Mouse (Mus musculus) myocyte (in vitro differentiated cells): ENCODE data around the gene Vti1a. TPM values are rescaled to one million over a fixed set of nuclear protein-coding genes. Genes with fewer than 3 reads are reported as not detected.
A peak's percentile ranks its signal among the peaks of the same experiment; 100 is the strongest.

Source experiments
- H3K27me3 ChIP-seq: one replicate; pipeline ENCODE4 v1.6.1; 2011; ENCODE audit not compliant: control insufficient read depth, insufficient read depth, insufficient read length
- H3K36me3 ChIP-seq: one replicate; pipeline ENCODE4 v1.6.1; 2011; ENCODE audit not compliant: control insufficient read depth, insufficient read depth
- H3K4me2 ChIP-seq: one replicate; pipeline ENCODE4 v1.6.1; 2011; ENCODE audit warnings: low read depth, control low read depth
- H3K4me3 ChIP-seq: one replicate; pipeline ENCODE4 v1.5.1; 2011; ENCODE audit warnings: mild to moderate bottlenecking, control low read depth, moderate library complexity
- H3K79me2 ChIP-seq: one replicate; pipeline ENCODE4 v1.6.1; 2011; ENCODE audit not compliant: control insufficient read depth, insufficient read depth
- H3ac ChIP-seq: one replicate; pipeline ENCODE4 v1.6.1; 2011; ENCODE audit not compliant: control insufficient read depth, insufficient read length
- CEBPB ChIP-seq: IDR thresholded peaks from 2 replicates; pipeline ENCODE4 v1.6.1; 2011; ENCODE audit warnings: mild to moderate bottlenecking, moderate library complexity; ENCODE audit not compliant: poor library complexity, insufficient read depth, severe bottlenecking
- E2F4 ChIP-seq: IDR thresholded peaks from one replicate; pipeline ENCODE4 v1.6.1; 2011; ENCODE audit warnings: mild to moderate bottlenecking, control low read depth, moderate library complexity; ENCODE audit not compliant: insufficient read depth
- MAX ChIP-seq: IDR thresholded peaks from one replicate; pipeline ENCODE4 v1.6.1; 2011; ENCODE audit warnings: low read depth, mild to moderate bottlenecking, control low read depth
- MYOD1 ChIP-seq, 3 experiments: IDR thresholded peaks; one replicate each; pipeline ENCODE4 v1.6.1; 2011; ENCODE audit warnings: control low read depth in 2 of 3, low read depth in 2 of 3, mild to moderate bottlenecking in 2 of 3, moderate library complexity in 1 of 3; ENCODE audit not compliant: insufficient read length in 2 of 3, control insufficient read depth in 1 of 3
- MYOG ChIP-seq, 3 experiments: IDR thresholded peaks; one replicate each; pipeline ENCODE4 v1.6.1; 2011; ENCODE audit warnings: control low read depth in 2 of 3, low read depth in 2 of 3, mild to moderate bottlenecking in 2 of 3; ENCODE audit not compliant: insufficient read length in 2 of 3, control insufficient read depth in 1 of 3, insufficient read depth in 1 of 3
- POLR2A ChIP-seq: IDR thresholded peaks from one replicate; pipeline ENCODE4 v1.6.1; 2011; ENCODE audit warnings: low read depth, mild to moderate bottlenecking, control low read depth, moderate library complexity; ENCODE audit not compliant: insufficient read length
- POLR2AphosphoS2 ChIP-seq: IDR thresholded peaks from one replicate; pipeline ENCODE4 v1.6.1; 2011; ENCODE audit warnings: low read depth, control low read depth; ENCODE audit not compliant: insufficient read length
- REST ChIP-seq: IDR thresholded peaks from one replicate; pipeline ENCODE4 v1.6.1; 2011; ENCODE audit warnings: mild to moderate bottlenecking, control low read depth, moderate library complexity; ENCODE audit not compliant: insufficient read depth, insufficient read length
- SRF ChIP-seq: IDR thresholded peaks from one replicate; pipeline ENCODE4 v1.6.1; 2011; ENCODE audit warnings: low read depth; ENCODE audit not compliant: control insufficient read depth, insufficient read length
- TCF12 ChIP-seq: IDR thresholded peaks from one replicate; pipeline ENCODE4 v1.6.1; 2011; ENCODE audit warnings: mild to moderate bottlenecking, control low read depth; ENCODE audit not compliant: poor library complexity, insufficient read depth, severe bottlenecking
- TCF3 ChIP-seq: IDR thresholded peaks from one replicate; pipeline ENCODE4 v1.6.1; 2011; ENCODE audit warnings: low read depth, control low read depth; ENCODE audit not compliant: insufficient read length
- USF1 ChIP-seq: IDR thresholded peaks from one replicate; pipeline ENCODE4 v1.6.1; 2011; ENCODE audit warnings: low read depth, mild to moderate bottlenecking, control low read depth, moderate library complexity
- polyA plus RNA-seq: library from polyadenylated mRNA; unstranded; fragments of >200 nt; fragmentation: generic; extraction: Trizol; gene quantifications from one replicate; pipeline ENCODE4 v1.2.1, GENCODE M21; 2012; ENCODE audit warnings: missing spikeins

Gene Vti1a
- polyA plus RNA-seq, 1 experiment: 10.5 TPM

- Histone ChIP-seq H3K4me2 (no peak overlapping the region), H3K27me3 (no peaks in the 10 kb centered on the region), H3K36me3 (no peaks in the 10 kb centered on the region), H3K4me3 (no peak overlapping the region), H3K79me2 (peaks cover 25% of the 10 kb centered on the region), H3ac (no peak overlapping the region)
- TF ChIP-seq USF1 (no peak), CEBPB (no peak), E2F4 (no peak), MYOG (IDR thresholded peaks at IDR 0.05; ENCODE audit: control insufficient read depth in 1 of 3, insufficient read depth in 1 of 3, insufficient read length in 2 of 3, low read depth in 2 of 3) (no peak), TCF12 (no peak), MAX (no peak), REST (no peak), SRF (no peak), POLR2AphosphoS2 (no peak), TCF3 (no peak), POLR2A (no peak), MYOD1 (IDR thresholded peaks at IDR 0.05; ENCODE audit: control insufficient read depth in 1 of 3, insufficient read length in 2 of 3, low read depth in 2 of 3) (no peak)
These were observed 3.4 kb downstream of the Vti1a start for GRCm38 (mm10) chr19:55319521-55319920.

GRCm38 (mm10) chr19:55322604-55323003 is 6.5 kb downstream of the Vti1a start:
- TF ChIP-seq REST (no peak), POLR2AphosphoS2 (no peak), MAX (no peak), USF1 (no peak), MYOD1 (IDR thresholded peaks at IDR 0.05; ENCODE audit: control insufficient read depth in 1 of 3, insufficient read length in 2 of 3, low read depth in 2 of 3) (no peak), CEBPB (no peak)
- H3K27me3 ChIP-seq: no peaks in the 10 kb centered on the region
- no peak overlapping the region for H3K4me2 ChIP-seq
- H3K36me3 ChIP-seq: peaks cover 5% of the 10 kb centered on the region
- H3K4me3 ChIP-seq: no peak overlapping the region
- no peak overlapping the region for H3ac ChIP-seq
- peaks cover 3% of the 10 kb centered on the region for H3K79me2 ChIP-seq

GRCm38 (mm10) chr19:55327510-55327909 is 11.4 kb downstream of the Vti1a start:
- H3K4me2 ChIP-seq: no peak overlapping the region
- H3K27me3 ChIP-seq: no peaks in the 10 kb centered on the region
- H3K4me3 ChIP-seq: no peak overlapping the region
- no peak for TF ChIP-seq E2F4
- TF ChIP-seq SRF: no peak
- peaks cover 5% of the 10 kb centered on the region for H3K36me3 ChIP-seq
- H3ac ChIP-seq: no peak overlapping the region
- no peaks in the 10 kb centered on the region for H3K79me2 ChIP-seq

- H3K4me3 ChIP-seq: no peak overlapping the region
- no peak overlapping the region for H3K4me2 ChIP-seq
These were observed 15.7 kb downstream of the Vti1a start for GRCm38 (mm10) chr19:55331776-55332175.

GRCm38 (mm10) chr19:55332641-55333268 is 16.7 kb downstream of the Vti1a start:
- H3ac ChIP-seq: no peak overlapping the region

More at GRCm38 (mm10) chr19:55331776-55332175, 15.7 kb downstream of the Vti1a start:
- Histone ChIP-seq H3K36me3 (peaks cover 3% of the 10 kb centered on the region), H3K27me3 (no peaks in the 10 kb centered on the region), H3ac (no peak overlapping the region), H3K79me2 (no peaks in the 10 kb centered on the region)
- no peak for TF ChIP-seq MYOD1 (IDR thresholded peaks at IDR 0.05; ENCODE audit: control insufficient read depth in 1 of 3, insufficient read length in 2 of 3, low read depth in 2 of 3)
- no peak for TF ChIP-seq TCF3
- TF ChIP-seq MYOG (IDR thresholded peaks at IDR 0.05; ENCODE audit: control insufficient read depth in 1 of 3, insufficient read depth in 1 of 3, insufficient read length in 2 of 3, low read depth in 2 of 3): no peak
- TF ChIP-seq REST: no peak
- TF ChIP-seq CEBPB: no peak
- TF ChIP-seq TCF12: no peak
- no peak for TF ChIP-seq E2F4

More at GRCm38 (mm10) chr19:55332641-55333268, 16.7 kb downstream of the Vti1a start:
- peak; percentile 19 for TF ChIP-seq SRF
- no peak for TF ChIP-seq CEBPB
- TF ChIP-seq E2F4: no peak
- TF ChIP-seq MYOG (IDR thresholded peaks at IDR 0.05; ENCODE audit: control insufficient read depth in 1 of 3, insufficient read depth in 1 of 3, insufficient read length in 2 of 3, low read depth in 2 of 3): no peak
- TF ChIP-seq MAX: no peak
- no peak for TF ChIP-seq USF1
- no peak for TF ChIP-seq REST
- Histone ChIP-seq H3K4me2 (no peak overlapping the region), H3K27me3 (no peaks in the 10 kb centered on the region), H3K36me3 (peaks cover 5% of the 10 kb centered on the region), H3K79me2 (no peaks in the 10 kb centered on the region), H3K4me3 (no peak overlapping the region)
